Mouse (Mus musculus) splenic B cell, adult 2 months (primary cell): ENCODE measurements around the gene Prdm16.

Experiments used
- DNase-seq: peaks from one replicate; pipeline ENCODE4 v3.0.0-alpha.2; 2011; ENCODE audit warnings: low read depth, low spot score
- H3K27me3 ChIP-seq: 2 replicates; pipeline ENCODE4 v1.6.1; 2012; ENCODE audit warnings: mild to moderate bottlenecking, low read length, moderate library complexity, mixed read lengths; ENCODE audit not compliant: control insufficient read depth, poor library complexity, insufficient read depth, severe bottlenecking
- H3K36me3 ChIP-seq: 2 replicates; pipeline ENCODE4 v1.6.1; 2012; ENCODE audit warnings: mild to moderate bottlenecking, low read length, moderate library complexity, mixed read lengths; ENCODE audit not compliant: control insufficient read depth, poor library complexity, insufficient read depth, severe bottlenecking

Gene Prdm16

GRCm38 (mm10) chr4:154505313-154505712 lies 131.4 kb downstream of the Prdm16 start:
- DNase-seq, result no peak

GRCm38 (mm10) chr4:154503260-154503829 lies 133.3 kb downstream of the Prdm16 start:
- DNase-seq, result no peak
- Histone ChIP-seq H3K36me3 (no peaks in the 10 kb centered on the region), H3K27me3 (no peaks in the 10 kb centered on the region)

More at GRCm38 (mm10) chr4:154505313-154505712, 131.4 kb downstream of the Prdm16 start:
- no peaks in the 10 kb centered on the region for H3K27me3 ChIP-seq
- H3K36me3 ChIP-seq, result no peaks in the 10 kb centered on the region

- no peak for DNase-seq
- Histone ChIP-seq H3K36me3 (no peaks in the 10 kb centered on the region), H3K27me3 (no peaks in the 10 kb centered on the region)
Measured at GRCm38 (mm10) chr4:154502403-154503000, 134.2 kb downstream of the Prdm16 start.

GRCm38 (mm10) chr4:154500695-154501094 lies 136.0 kb downstream of the Prdm16 start:
- no peak for DNase-seq
- no peaks in the 10 kb centered on the region for H3K27me3 ChIP-seq
- H3K36me3 ChIP-seq, result no peaks in the 10 kb centered on the region

GRCm38 (mm10) chr4:154499701-154500523 lies 136.8 kb downstream of the Prdm16 start:
- DNase-seq, result no peak
- Histone ChIP-seq H3K27me3 (no peaks in the 10 kb centered on the region), H3K36me3 (no peaks in the 10 kb centered on the region)

- Histone ChIP-seq H3K36me3 (no peaks in the 10 kb centered on the region), H3K27me3 (no peaks in the 10 kb centered on the region)
- DNase-seq, result no peak
Measured at GRCm38 (mm10) chr4:154497423-154498175, 139.1 kb downstream of the Prdm16 start.

- Histone ChIP-seq H3K36me3 (no peaks in the 10 kb centered on the region), H3K27me3 (no peaks in the 10 kb centered on the region)
- no peak for DNase-seq
Measured at GRCm38 (mm10) chr4:154496991-154497390, 139.7 kb downstream of the Prdm16 start.

GRCm38 (mm10) chr4:154496522-154496921 lies 140.2 kb downstream of the Prdm16 start:
- Histone ChIP-seq H3K27me3 (no peaks in the 10 kb centered on the region), H3K36me3 (no peaks in the 10 kb centered on the region)
- no peak for DNase-seq

GRCm38 (mm10) chr4:154493996-154494395 lies 142.7 kb downstream of the Prdm16 start:
- no peak for DNase-seq
- Histone ChIP-seq H3K27me3 (no peaks in the 10 kb centered on the region), H3K36me3 (no peaks in the 10 kb centered on the region)

- Histone ChIP-seq H3K27me3 (no peaks in the 10 kb centered on the region), H3K36me3 (no peaks in the 10 kb centered on the region)
- DNase-seq, result no peak
Measured at GRCm38 (mm10) chr4:154492714-154493121, 144.0 kb downstream of the Prdm16 start.

- Histone ChIP-seq H3K27me3 (no peaks in the 10 kb centered on the region), H3K36me3 (no peaks in the 10 kb centered on the region)
- no peak for DNase-seq
Measured at GRCm38 (mm10) chr4:154492268-154492667, 144.4 kb downstream of the Prdm16 start.

- no peaks in the 10 kb centered on the region for H3K36me3 ChIP-seq
- H3K27me3 ChIP-seq, result no peaks in the 10 kb centered on the region
- no peak for DNase-seq
Measured at GRCm38 (mm10) chr4:154488031-154488430, 148.6 kb downstream of the Prdm16 start.

- Histone ChIP-seq H3K27me3 (no peaks in the 10 kb centered on the region), H3K36me3 (no peaks in the 10 kb centered on the region)
- no peak for DNase-seq
Measured at GRCm38 (mm10) chr4:154482695-154483094, 154.0 kb downstream of the Prdm16 start.

GRCm38 (mm10) chr4:154481771-154482637 lies 154.7 kb downstream of the Prdm16 start:
- no peaks in the 10 kb centered on the region for H3K27me3 ChIP-seq
- H3K36me3 ChIP-seq, result no peaks in the 10 kb centered on the region
- no peak for DNase-seq
